Mouse (Mus musculus) small intestine, adult 2 months (tissue): ENCODE data around the gene Rpl23.

ENCODE experiments used
- CTCF ChIP-seq: fragments of 200-500 bp; IDR thresholded peaks from 2 replicates; pipeline ENCODE4 v1.5.1; 2012; ENCODE audit warnings: low read depth, mild to moderate bottlenecking, control low read depth, inconsistent platforms, low read length, moderate library complexity, mixed read lengths; ENCODE audit not compliant: insufficient replicate concordance, insufficient read length; ENCODE audit errors: extremely low read depth
- POLR2A ChIP-seq: fragments of 200-500 bp; IDR thresholded peaks from 2 replicates; pipeline ENCODE4 v1.6.1; 2012; ENCODE audit warnings: low read depth, mild to moderate bottlenecking, control low read depth, inconsistent platforms, low read length, moderate library complexity

DNA sequence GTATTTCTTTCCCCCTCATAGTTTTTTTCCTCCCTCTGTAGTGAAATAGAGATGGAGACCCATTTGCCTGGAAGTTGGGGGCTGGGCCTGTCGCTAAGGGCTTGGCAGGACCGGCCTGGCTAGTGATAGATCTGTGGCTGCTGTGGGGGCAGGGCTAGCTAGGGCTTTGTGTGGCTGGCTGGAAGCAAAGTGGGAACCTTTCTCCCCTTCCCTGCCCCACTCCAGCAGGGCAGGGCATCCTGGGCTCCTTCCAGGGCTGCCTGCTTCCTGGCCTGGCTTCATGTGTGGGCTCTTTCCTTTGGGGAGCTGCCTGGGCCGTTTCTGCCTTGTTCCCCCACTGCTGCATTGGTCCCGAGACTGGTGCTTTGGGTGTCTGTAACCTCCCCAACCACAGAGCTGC, 36.3 kb upstream of the Rpl23 start:
- no peak for TF ChIP-seq CTCF
- no peak for TF ChIP-seq POLR2A
